Mouse (Mus musculus): Measurements from ENCODE around the gene Apob.

The Apob gene

GRCm38 (mm10) chr12:8038081-8038730, 60.8 kb downstream of the Apob start:
- DNase-seq (ENCODE audit: low spot score in 2 of 2): no peak

- no peak for DNase-seq (ENCODE audit: low spot score in 2 of 2)
Measured at GRCm38 (mm10) chr12:8042626-8043394, 65.4 kb downstream of the Apob start.

- no peak for DNase-seq (ENCODE audit: low spot score in 2 of 2)
Measured at GRCm38 (mm10) chr12:8047046-8047445, 69.6 kb downstream of the Apob start.

- DNase-seq (ENCODE audit: low spot score in 2 of 2): no peak
Measured at GRCm38 (mm10) chr12:8047789-8048309, 70.4 kb downstream of the Apob start.

- DNase-seq (ENCODE audit: low spot score in 2 of 2): no peak
Measured at GRCm38 (mm10) chr12:8056001-8056640, 78.7 kb downstream of the Apob start.

GRCm38 (mm10) chr12:8059576-8059975, 82.1 kb downstream of the Apob start:
- DNase-seq (ENCODE audit: low spot score in 2 of 2): peak; percentile 73 to 80

GRCm38 (mm10) chr12:8063363-8064065, 86.1 kb downstream of the Apob start:
- no peak for DNase-seq (ENCODE audit: low spot score in 2 of 2)
